Mouse (Mus musculus): ENCODE results near the gene G0s2.
A peak's percentile ranks its signal among the peaks of the same experiment; 100 is the strongest.

G0s2 gene

DNA sequence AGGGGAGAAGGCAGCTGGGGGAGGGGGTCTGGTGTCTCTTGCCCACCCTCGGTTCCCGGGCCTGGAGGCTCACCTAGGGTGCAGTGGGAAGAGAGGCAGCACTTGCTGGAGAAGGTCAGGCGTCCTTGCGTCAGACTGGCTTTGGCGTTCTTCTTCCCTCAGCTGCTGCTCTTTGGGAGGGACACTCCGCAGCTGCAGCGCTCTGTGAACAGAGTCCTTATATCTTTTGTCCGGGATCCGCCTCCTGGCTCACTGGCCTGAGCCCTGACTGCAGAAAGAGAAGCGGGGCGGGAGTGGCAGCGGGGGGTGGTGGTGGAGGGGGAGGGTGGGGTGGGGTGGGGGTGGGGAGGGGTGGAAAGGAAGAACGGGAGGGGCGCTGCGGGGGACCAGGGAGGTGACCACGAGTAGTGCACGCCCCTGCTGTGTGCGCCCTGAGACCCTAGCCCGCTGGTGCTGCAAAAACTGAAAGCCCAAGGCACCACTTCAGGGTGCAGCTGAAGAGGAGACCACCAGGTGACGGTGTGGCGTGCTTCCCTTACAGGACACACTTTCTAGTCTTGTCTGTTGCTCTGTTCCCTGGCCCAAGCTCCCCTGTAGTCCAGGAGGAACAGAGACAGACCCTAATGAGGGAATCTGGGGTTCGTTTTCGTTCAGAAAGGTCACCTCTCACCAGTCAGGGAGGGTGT lies at the start of gene G0s2:
Gene G0s2, minus strand, starts transcription at position 302 of the 686 bp plus-strand sequence.
- DNase-seq (ENCODE audit: low spot score), result peak; percentile 72

DNA sequence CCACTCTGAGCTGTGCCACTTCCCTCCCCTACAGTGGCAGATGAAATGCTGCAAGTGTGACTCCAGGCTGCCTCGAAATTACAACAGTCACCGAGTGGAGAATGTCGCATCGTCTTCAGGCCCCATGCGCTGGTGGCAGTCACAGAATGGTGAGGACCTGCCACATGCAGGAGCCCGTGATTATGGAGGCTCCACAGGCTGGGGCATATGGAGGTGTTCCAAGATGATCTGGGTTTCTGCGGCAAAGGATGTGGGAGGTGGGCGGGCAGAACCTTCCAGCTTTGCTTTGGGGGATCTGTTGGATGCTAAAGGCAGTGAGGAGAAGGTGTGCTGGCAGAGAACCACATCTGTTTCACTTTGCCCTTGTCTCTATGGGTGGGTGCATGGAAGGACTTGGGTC lies 47.4 kb upstream of the G0s2 start:
- no peak for DNase-seq (ENCODE audit: low spot score)

DNA sequence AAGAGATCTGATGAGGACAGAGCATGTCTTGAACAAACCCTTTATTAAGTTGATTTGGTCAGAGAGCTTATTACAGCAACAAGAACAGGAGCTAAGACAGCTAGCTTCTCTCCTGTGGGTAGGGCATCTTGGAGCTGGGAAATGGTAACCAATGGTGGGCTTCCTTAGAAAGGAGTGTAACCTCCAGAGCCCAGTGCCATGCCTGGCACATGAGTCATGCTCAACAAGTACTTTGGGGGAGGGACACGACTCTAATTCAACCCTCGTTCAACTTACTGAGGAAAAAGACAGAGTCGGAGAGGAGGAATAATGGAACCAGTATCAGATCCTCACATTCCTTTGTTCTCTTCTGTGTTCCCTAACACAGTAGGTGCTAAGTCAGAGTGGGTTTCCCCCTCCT lies 46.7 kb upstream of the G0s2 start:
- no peak for DNase-seq (ENCODE audit: low spot score)

DNA sequence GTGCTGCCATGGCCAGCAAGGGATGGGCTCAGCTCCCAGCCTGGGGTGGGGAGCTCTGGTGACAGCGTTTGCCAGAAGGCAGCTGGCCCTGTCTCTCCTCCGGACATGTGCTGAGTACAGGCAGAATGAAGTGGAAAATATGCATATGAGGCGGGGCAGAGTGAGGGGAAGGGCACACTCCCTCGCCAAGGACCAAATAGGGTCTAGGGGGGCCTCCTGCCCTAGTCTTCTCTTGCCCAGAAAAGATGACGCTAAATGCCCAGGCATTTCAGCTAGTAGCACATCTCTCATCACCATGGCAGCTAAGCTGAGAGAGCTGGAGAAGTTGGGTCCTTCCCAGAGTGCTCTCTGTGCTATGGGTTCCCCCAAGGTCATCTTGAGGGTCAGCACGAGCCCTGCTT lies 44.1 kb upstream of the G0s2 start:
- DNase-seq (ENCODE audit: low spot score), result peak; percentile 56

DNA sequence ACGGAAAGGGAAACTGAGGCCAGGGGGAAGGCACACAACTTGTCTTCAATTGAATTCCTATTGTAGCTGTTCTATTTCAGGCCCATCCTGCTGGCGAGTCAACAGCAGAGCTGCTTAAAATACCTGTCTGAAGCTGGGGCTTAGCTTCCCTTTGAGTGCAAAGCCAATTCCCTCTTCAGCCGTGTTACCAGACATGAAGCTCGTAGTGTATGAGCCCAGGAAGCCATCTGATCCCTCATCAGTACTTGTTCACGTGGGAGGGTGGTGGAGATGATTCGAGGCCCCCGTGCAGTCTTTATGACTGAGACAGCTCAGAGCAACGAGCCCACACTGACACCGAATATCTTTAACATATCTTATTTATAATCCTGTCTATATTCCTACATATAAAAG lies 43.3 kb upstream of the G0s2 start:
- no peak for DNase-seq (ENCODE audit: low spot score)

DNA sequence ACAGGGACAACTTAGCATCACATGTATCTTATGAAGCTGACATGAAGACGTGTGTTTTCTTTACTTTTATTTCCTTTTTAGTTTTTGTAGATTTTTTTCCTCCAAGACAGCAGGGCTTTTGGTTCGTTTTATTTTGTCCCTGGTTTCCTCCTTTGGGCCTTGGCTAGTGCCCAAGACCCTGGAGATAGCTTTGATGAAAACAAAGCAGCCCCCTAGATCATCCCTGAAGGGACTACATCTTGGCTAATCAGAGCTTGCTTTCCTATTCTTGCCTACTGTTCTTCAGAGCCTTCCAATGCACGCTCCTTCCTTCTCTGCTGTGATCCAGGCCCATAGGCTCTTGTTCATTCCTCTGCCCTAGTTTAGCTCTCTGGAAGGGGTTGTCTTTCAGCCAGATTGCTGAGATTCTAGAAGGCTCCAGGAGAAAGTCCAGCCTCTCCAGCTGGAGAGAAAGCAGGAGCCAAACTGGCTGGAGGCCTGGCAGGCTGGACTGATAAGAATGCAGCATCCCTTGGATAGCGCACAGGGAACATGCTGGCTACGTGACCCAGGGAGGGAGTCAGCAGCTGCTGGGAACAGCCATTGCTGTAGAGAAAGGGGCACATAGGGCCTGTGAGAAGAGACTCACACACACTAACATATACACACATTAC lies 42.8 kb upstream of the G0s2 start:
- peak; percentile 79 for DNase-seq (ENCODE audit: low spot score)

DNA sequence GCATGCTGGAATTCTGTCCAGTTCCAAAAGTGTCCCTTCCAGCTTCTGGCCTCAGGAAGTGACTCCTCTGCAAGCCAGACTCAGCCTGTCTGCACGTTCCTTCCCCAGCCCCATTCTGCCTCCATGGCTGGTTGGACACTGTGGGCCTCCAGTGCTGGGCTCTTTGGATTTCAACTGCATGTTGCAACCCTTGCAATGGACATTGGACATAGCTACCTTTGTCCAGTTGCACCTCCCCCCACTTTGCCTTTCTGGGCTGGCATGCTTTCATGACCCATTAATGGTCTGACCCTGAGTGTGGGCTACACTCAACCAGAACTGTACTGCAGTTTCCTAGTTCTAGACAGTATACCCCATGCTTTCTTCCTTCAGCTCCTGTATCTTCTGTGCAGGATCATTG lies 38.6 kb upstream of the G0s2 start:
- DNase-seq (ENCODE audit: low spot score), result no peak

DNA sequence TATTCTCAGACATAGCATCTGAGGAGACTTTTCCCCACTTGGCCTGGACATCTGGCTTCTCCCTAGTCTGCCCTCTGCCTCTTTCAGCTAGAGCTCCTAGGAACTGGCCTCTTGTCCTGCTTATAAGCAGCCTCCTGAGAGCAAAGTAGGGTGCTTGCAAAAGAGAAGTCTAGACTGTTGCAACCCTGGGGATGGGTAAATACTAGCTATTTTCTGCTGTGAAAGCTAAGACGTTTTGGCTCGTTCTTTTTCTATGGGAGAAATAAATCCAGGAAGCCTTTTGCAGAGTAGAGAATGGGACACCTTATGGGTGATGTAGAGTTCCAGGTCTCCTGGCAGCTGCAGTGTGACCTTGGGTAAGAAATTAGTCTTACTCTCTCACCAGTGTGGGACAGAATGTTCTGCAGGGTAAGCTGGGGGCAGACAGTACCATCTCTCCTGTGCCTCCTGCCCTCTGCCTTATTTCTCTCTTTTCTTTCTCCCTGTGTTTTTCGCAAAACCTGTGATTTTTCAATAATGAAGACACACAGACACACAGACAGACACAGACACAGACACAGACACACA lies 37.6 kb upstream of the G0s2 start:
- DNase-seq (ENCODE audit: low spot score), result peak; percentile 55

DNA sequence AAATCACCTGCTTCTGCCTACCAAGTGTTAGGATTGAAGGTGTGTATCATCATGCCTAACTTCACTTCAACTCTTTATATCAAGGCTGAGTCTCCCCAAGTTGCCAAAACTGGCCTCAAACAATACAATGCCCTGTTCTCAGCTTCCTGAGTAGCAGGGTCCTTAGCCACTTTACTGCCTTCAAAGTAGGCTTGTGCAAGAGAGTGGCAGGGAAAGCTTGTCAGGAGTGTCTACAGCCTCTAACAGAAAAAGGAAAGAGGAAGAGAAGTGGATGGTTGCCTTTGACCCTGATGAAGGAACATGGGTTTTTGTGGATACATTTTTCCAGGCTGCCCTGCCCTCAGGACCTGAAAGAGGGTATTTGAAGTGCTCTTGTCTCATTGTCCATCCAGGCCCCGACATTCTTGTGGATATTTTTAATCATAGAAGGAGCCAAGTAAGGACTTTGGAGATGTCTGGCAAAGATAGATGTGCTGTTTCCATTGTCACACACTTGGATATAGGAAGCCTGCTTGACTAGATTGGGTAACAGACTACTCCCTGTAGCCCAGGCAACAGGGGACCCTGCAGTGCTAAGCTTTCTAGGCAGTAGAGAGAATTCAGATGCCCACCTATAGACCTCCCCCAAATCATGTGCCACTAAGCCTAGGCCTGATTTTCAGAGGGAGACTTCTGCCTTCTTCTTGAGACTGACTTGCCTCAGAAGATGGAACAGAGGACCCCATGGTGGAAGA lies 36.9 kb upstream of the G0s2 start:
- peak; percentile 28 for DNase-seq (ENCODE audit: low spot score)

DNA sequence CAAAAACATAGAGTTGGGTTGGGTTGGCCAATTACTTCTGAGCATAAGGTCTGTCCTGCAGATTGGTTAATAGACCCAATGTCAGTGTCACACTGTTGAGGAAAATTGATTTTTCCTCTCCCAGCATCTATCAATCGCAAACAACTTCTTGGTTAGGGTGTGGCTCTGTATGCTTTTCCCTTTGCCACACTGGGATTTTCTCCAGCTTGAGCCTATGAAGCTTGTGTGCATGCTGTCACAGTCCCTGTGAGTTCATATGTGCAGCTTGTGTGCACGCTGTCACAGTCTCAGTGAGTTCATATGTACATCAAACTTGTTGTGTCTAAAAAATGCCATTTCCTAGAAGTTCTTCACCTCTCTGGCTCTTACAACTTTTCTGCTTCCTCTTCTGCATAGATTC lies 33.8 kb upstream of the G0s2 start:
- no peak for DNase-seq (ENCODE audit: low spot score)

DNA sequence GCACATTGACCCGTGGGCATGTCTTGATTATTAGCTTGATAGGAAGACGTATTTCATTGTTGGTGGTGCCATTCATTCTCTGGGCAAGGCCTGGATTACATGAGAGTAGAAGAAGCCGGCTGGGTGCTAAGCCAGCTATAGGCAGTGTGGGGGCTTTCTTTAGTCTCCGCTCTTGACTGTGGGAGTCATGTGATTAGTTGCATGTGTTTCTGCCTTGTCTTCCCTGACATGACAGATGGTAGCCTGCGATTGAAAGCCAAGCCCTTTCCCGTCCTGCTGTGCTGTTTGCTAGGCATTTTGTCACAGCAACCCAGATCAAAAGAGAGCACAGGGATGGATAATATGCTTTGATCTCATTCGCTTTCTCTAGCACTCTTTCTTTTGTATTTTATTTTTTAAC lies 32.4 kb upstream of the G0s2 start:
- no peak for DNase-seq (ENCODE audit: low spot score)

DNA sequence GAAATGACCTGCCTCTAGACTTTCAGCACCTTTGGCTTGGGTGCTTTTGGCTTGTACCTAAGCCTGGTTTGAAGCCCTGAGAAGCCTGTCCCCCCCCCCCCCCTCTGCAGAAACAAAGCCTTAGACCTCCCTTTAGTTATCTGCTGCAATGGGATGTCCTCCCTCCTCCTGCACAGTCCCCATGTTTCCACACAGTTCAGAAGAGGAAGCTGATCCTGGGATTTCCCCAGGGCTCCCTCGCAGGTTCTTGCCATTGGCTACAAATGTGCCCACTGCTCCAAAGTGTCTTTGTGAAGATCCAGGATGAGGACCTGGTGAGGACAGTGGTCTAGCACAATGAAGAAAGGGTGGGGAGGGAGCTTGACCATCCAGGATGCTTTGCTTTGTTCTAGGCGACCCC lies 30.1 kb upstream of the G0s2 start:
- no peak for DNase-seq (ENCODE audit: low spot score)

DNA sequence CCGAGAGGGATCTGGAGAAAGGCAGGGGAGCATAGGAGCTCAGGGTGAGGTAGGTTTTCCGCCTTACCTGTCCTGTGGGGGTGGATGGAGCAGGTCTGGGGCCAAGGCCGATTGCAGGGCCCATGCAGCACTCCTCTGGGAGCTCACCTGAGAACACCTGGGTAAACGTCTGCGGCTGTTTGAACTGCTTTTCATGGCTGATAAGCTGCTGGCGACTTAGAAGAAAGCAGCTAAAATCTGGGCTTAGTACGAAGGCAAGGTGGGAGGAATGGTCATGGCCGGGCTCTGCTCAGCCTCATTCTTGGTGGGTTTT lies 29.0 kb upstream of the G0s2 start:
- no peak for DNase-seq (ENCODE audit: low spot score)

DNA sequence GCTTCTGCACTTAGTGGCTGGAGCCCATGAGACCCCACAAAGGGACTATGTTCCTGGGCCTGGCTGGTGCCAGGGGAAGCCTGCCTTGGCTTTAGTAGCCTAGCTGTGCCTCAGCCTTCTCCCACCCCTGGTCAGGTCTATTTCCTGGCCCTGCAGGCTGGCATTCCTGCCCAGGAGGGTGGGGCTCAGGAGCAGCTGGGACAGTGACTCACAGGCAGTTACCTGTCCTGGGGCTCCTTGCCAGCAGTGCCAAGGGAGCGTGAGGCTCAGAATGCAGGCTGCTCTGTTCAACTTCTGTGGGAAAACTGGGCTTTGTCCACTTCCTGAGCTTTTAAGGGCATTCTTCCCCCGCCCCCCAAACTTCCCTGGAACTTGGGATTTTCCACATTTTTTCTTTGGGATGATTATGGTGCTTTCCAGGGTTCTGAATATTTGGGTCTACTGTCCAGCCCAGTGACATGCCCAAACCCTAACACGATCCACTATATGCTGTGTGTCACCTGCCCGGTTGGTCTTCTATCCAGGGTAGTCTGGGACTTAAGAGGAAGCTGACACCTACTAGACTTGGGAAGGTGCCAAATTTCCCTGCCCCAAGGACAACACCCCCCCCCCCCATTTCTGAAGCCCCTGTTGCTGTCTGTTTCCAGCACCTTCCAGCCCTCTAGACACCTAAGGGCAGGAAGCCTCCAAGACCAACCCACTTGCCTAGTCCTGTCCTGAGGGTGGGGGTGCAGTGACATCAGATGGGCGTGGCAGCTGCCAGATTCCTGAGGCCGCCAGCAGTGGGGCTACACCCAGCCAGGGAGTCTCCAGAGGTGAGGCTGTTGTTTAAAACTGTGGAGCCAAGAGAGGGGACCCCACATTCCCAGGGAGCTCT lies 28.4 kb upstream of the G0s2 start:
- DNase-seq (ENCODE audit: low spot score), result peak; percentile 71

DNA sequence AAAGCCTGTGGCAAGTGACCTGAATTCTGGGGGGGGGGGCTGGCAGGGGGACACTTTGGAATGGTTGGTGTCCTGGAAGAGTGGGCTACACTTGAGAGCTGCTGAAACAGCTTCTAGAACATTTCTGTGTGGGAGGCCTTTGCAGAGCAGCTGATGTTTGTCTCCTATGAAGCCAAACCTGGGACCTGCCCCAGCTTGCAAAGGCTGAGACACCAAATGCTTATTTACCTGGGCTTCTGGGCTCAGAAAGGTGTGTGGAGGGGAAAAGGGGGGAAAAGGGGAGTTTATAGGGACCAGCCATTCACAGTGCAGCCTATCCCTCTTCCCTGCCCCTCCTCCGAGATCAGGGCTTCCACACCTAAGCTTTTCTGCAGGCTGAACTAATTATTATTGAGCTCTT lies 27.0 kb upstream of the G0s2 start:
- DNase-seq (ENCODE audit: low spot score), result no peak

DNA sequence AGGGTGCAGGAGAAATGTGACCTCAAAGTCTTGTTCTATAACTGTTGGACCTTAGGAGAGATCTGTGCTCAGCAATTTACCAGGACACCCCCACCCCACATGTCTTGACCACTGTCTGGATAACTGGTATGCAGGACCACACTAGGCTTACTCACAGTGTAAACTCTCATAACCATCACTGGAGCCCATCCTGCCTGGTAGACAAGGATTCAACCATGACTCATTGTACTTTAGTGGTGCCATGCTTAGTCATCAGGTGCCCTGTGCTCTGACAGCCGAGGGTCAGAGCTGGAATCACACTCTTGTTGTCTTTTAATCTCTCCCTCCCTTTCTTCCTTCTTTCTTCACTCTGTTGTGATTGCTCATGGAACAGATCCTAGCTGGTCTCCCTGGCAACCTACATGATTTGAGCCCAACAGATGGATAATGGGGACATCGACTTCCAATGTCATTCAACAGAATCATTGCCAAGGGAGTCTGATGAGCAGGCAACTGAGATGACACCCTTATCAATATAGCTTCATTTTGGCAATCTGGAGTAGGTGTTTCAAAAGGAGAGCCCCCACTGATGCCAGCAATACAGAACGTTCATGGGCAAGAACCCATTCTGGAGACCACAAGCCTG lies 25.2 kb upstream of the G0s2 start:
- DNase-seq (ENCODE audit: low spot score), result no peak

DNA sequence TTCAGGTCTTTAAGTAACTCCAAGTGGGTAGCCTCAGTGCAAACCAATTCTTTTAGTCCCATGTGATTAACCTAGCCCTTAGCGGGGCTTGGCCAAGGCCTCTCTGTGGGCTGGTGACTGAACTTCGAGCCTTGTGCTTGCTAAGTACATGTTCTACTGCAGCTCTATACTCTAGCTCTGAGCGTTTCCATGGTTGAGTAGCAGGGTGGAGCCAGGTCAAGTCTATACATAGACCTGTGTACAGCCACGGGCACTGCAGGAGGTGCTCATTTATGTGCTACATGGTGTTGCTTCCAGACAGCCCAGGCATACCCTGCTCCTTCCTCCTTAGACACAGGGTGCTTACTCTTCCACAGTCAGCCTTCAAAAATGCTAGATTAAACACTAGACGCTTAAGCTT lies 22.9 kb upstream of the G0s2 start:
- DNase-seq (ENCODE audit: low spot score), result no peak

DNA sequence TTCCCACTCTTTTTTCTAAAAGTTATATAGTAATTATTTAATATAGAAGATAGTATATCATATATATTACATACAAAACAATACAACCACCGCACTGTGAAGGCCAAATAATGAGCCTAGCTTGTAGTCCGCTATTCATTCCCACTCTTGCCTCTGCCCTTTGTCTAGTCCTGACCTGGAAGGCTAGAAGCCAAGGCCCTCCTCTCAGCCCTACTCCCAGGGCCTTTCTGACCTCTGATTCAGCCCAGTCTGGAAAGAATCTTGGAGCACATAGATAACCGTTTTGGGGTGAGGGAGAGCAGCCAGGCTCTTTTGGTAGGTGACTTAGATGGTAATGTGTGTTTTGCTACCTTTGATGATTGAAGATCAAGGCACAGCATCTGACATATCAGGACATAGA lies 20.9 kb upstream of the G0s2 start:
- DNase-seq (ENCODE audit: low spot score), result no peak

DNA sequence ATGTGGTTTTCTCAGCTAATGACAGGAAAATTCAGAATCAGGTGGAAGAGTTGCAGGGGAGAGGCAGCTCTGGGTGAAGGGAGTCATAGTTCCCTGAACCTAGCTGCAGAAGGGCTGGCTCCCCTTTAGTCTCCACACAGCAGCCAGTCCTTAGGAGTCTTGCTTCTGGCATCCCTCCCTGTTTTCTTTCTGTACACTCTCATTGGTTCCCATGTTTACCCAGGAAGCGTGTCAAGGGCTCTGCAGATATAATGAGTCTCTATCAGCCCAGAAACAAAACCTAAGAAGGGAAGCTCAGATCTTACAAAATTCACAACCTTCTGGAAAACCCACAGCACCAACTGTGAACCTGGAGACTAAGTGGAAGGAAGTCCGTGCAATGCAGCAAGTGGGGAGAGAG lies 20.0 kb upstream of the G0s2 start:
- DNase-seq (ENCODE audit: low spot score), result no peak

DNA sequence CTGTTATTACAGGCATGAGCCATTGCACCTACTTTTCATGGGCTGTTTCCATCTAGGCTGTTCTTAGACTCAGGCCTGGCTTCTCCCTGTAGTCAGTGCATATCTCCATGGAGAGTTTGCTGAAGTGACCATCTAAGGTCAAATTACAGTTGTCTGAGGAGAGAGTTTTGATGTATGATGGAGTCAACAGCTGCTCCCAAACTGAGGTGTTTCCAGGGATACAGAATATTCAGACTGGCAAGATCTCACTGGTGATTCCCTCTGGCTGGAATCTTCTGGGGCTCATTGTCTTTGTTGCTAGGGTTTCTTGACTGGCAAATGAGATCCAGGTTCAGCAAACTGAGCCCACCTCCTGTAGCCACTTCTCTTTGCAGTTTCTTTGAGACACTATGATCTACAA lies 17.7 kb upstream of the G0s2 start:
- no peak for DNase-seq (ENCODE audit: low spot score)

DNA sequence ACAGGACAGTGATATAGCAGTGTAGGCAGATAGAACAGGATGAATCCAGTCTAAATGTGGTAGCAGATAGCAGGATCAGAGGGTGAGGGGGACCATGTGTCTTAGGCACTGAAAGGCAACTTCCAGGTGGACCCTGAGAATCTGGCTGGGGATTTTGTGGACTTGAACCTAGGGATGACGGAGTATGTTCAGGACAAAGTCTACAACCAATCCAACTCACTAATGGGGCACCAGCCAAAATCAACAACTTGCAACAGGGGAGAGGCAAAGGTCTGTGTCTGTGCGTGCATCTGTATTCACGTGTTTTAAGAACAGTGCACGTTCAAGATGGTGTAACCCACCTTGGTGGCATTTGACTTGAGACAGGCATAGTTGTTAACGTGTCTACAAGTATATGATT lies 16.9 kb upstream of the G0s2 start:
- no peak for DNase-seq (ENCODE audit: low spot score)

DNA sequence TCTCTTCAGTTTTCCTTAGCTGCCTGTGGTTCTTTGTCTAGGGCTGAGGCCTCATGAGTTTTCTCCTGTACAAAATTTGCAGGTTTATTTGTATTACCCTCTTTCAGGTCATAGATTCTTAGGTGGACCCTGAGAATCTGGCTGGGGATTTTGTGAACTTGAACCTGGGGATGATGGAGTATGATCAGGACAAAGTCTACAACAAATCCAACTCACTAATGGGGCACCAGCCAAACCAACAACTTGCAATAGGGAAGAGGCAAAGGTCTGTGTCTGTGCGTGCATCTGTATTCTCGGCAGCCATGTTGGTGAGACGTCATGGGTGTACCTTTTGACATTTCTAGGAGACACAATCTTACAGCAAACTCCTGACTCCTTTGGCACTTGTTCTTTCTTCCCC lies 16.1 kb upstream of the G0s2 start:
- no peak for DNase-seq (ENCODE audit: low spot score)
